Mouse (Mus musculus): ENCODE measurements at regions not wholly inside any gene's neighbourhood (a gene's known extent, or its start where the extent isn't known, plus 50 kb on each side); places are given as distances from the start of the nearest gene placed in this dataset.

- Histone ChIP-seq H3K27ac (ENCODE audit: low read length) (no peak overlapping the region), H3K9ac (ENCODE audit: low read depth, low read length) (no peak overlapping the region), H3K4me2 (ENCODE audit: low read length) (no peak overlapping the region), H3K4me1 (ENCODE audit: control insufficient read depth, insufficient read depth, low read length) (no peaks in the 10 kb centered on the region), H3K27me3 (ENCODE audit: control insufficient read depth, insufficient read depth, low read depth, low read length) (no peaks in the 10 kb centered on the region), H3K9me3 (replicated peaks; ENCODE audit: control insufficient read depth, low read length, poor library complexity, severe bottlenecking) (no peaks in the 10 kb centered on the region), H3K4me3 (ENCODE audit: low read depth, low read length) (no peak overlapping the region), H3K36me3 (ENCODE audit: control insufficient read depth, insufficient read depth, low read length) (no peaks in the 10 kb centered on the region)
- no peak for ATAC-seq
- WGBS = 41% methylated on average over 5 of the region's 5 CpGs
Measured at GRCm38 (mm10) chr15:11774717-11775116, 132.4 kb downstream of the Npr3 start.

GRCm38 (mm10) chr15:11770596-11770995 is 136.5 kb downstream of the Npr3 start:
- WGBS = 83% methylated on average over 1 of the region's 1 CpGs

GRCm38 (mm10) chr15:11757963-11758362 is 149.1 kb downstream of the Npr3 start:
- ATAC-seq = no peak
- 93% methylated on average over 1 of the region's 1 CpGs for WGBS
- H3K36me3 ChIP-seq (ENCODE audit: control insufficient read depth, insufficient read depth, low read length) = no peaks in the 10 kb centered on the region
- H3K9me3 ChIP-seq (replicated peaks; ENCODE audit: control insufficient read depth, low read length, poor library complexity, severe bottlenecking) = no peaks in the 10 kb centered on the region
- no peak overlapping the region for H3K4me2 ChIP-seq (ENCODE audit: low read length)
- no peaks in the 10 kb centered on the region for H3K4me1 ChIP-seq (ENCODE audit: control insufficient read depth, insufficient read depth, low read length)
- no peak overlapping the region for H3K4me3 ChIP-seq (ENCODE audit: low read depth, low read length)
- no peak overlapping the region for H3K9ac ChIP-seq (ENCODE audit: low read depth, low read length)
- no peaks in the 10 kb centered on the region for H3K27me3 ChIP-seq (ENCODE audit: control insufficient read depth, insufficient read depth, low read depth, low read length)
- H3K27ac ChIP-seq (ENCODE audit: low read length) = no peak overlapping the region

More at GRCm38 (mm10) chr15:11770596-11770995, 136.5 kb downstream of the Npr3 start:
- H3K27ac ChIP-seq (ENCODE audit: low read length) = no peak overlapping the region
- ATAC-seq = no peak
- no peak overlapping the region for H3K4me3 ChIP-seq (ENCODE audit: low read depth, low read length)
- H3K9me3 ChIP-seq (replicated peaks; ENCODE audit: control insufficient read depth, low read length, poor library complexity, severe bottlenecking) = no peaks in the 10 kb centered on the region
- no peak overlapping the region for H3K9ac ChIP-seq (ENCODE audit: low read depth, low read length)
- H3K4me1 ChIP-seq (ENCODE audit: control insufficient read depth, insufficient read depth, low read length) = no peaks in the 10 kb centered on the region
- H3K36me3 ChIP-seq (ENCODE audit: control insufficient read depth, insufficient read depth, low read length) = no peaks in the 10 kb centered on the region
- H3K27me3 ChIP-seq (ENCODE audit: control insufficient read depth, insufficient read depth, low read depth, low read length) = no peaks in the 10 kb centered on the region
- H3K4me2 ChIP-seq (ENCODE audit: low read length) = no peak overlapping the region

GRCm38 (mm10) chr15:11756786-11757185 is 150.3 kb downstream of the Npr3 start:
- ATAC-seq = no peak
- Histone ChIP-seq H3K27ac (ENCODE audit: low read length) (no peak overlapping the region), H3K4me3 (ENCODE audit: low read depth, low read length) (no peak overlapping the region)

GRCm38 (mm10) chr15:11753216-11753615 is 153.9 kb downstream of the Npr3 start:
- no peaks in the 10 kb centered on the region for H3K36me3 ChIP-seq (ENCODE audit: control insufficient read depth, insufficient read depth, low read length)
- no peaks in the 10 kb centered on the region for H3K4me1 ChIP-seq (ENCODE audit: control insufficient read depth, insufficient read depth, low read length)
- H3K27me3 ChIP-seq (ENCODE audit: control insufficient read depth, insufficient read depth, low read depth, low read length) = no peaks in the 10 kb centered on the region
- H3K9ac ChIP-seq (ENCODE audit: low read depth, low read length) = no peak overlapping the region
- no peak overlapping the region for H3K4me3 ChIP-seq (ENCODE audit: low read depth, low read length)
- H3K4me2 ChIP-seq (ENCODE audit: low read length) = no peak overlapping the region
- 30% methylated on average over 3 of the region's 3 CpGs for WGBS
- H3K27ac ChIP-seq (ENCODE audit: low read length) = no peak overlapping the region
- no peaks in the 10 kb centered on the region for H3K9me3 ChIP-seq (replicated peaks; ENCODE audit: control insufficient read depth, low read length, poor library complexity, severe bottlenecking)
- ATAC-seq = no peak

More at GRCm38 (mm10) chr15:11756786-11757185, 150.3 kb downstream of the Npr3 start:
- no peaks in the 10 kb centered on the region for H3K36me3 ChIP-seq (ENCODE audit: control insufficient read depth, insufficient read depth, low read length)
- no peak overlapping the region for H3K4me2 ChIP-seq (ENCODE audit: low read length)
- H3K4me1 ChIP-seq (ENCODE audit: control insufficient read depth, insufficient read depth, low read length) = no peaks in the 10 kb centered on the region
- H3K9ac ChIP-seq (ENCODE audit: low read depth, low read length) = no peak overlapping the region
- WGBS = 61% methylated on average over 7 of the region's 7 CpGs
- H3K27me3 ChIP-seq (ENCODE audit: control insufficient read depth, insufficient read depth, low read depth, low read length) = no peaks in the 10 kb centered on the region
- H3K9me3 ChIP-seq (replicated peaks; ENCODE audit: control insufficient read depth, low read length, poor library complexity, severe bottlenecking) = no peaks in the 10 kb centered on the region

- Histone ChIP-seq H3K4me3 (ENCODE audit: low read depth, low read length) (no peak overlapping the region), H3K9ac (ENCODE audit: low read depth, low read length) (no peak overlapping the region), H3K4me2 (ENCODE audit: low read length) (no peak overlapping the region), H3K9me3 (replicated peaks; ENCODE audit: control insufficient read depth, low read length, poor library complexity, severe bottlenecking) (no peaks in the 10 kb centered on the region), H3K27ac (ENCODE audit: low read length) (no peak overlapping the region), H3K36me3 (ENCODE audit: control insufficient read depth, insufficient read depth, low read length) (no peaks in the 10 kb centered on the region), H3K27me3 (ENCODE audit: control insufficient read depth, insufficient read depth, low read depth, low read length) (no peaks in the 10 kb centered on the region), H3K4me1 (ENCODE audit: control insufficient read depth, insufficient read depth, low read length) (no peaks in the 10 kb centered on the region)
- ATAC-seq = no peak
- 58% methylated on average over 5 of the region's 5 CpGs for WGBS
Measured at GRCm38 (mm10) chr15:11750893-11751292, 156.2 kb downstream of the Npr3 start.

- 93% methylated on average over 4 of the region's 4 CpGs for WGBS
- H3K4me1 ChIP-seq (ENCODE audit: control insufficient read depth, insufficient read depth, low read length) = no peaks in the 10 kb centered on the region
- no peaks in the 10 kb centered on the region for H3K9me3 ChIP-seq (replicated peaks; ENCODE audit: control insufficient read depth, low read length, poor library complexity, severe bottlenecking)
- H3K36me3 ChIP-seq (ENCODE audit: control insufficient read depth, insufficient read depth, low read length) = no peaks in the 10 kb centered on the region
- H3K27me3 ChIP-seq (ENCODE audit: control insufficient read depth, insufficient read depth, low read depth, low read length) = no peaks in the 10 kb centered on the region
- no peak overlapping the region for H3K4me2 ChIP-seq (ENCODE audit: low read length)
- no peak overlapping the region for H3K9ac ChIP-seq (ENCODE audit: low read depth, low read length)
- no peak overlapping the region for H3K27ac ChIP-seq (ENCODE audit: low read length)
- H3K4me3 ChIP-seq (ENCODE audit: low read depth, low read length) = no peak overlapping the region
- ATAC-seq = no peak
Measured at GRCm38 (mm10) chr15:11749509-11749908, 157.6 kb downstream of the Npr3 start.

- Histone ChIP-seq H3K27me3 (ENCODE audit: control insufficient read depth, insufficient read depth, low read depth, low read length) (no peaks in the 10 kb centered on the region), H3K4me3 (ENCODE audit: low read depth, low read length) (no peak overlapping the region), H3K4me1 (ENCODE audit: control insufficient read depth, insufficient read depth, low read length) (no peaks in the 10 kb centered on the region), H3K9ac (ENCODE audit: low read depth, low read length) (no peak overlapping the region), H3K4me2 (ENCODE audit: low read length) (no peak overlapping the region), H3K9me3 (replicated peaks; ENCODE audit: control insufficient read depth, low read length, poor library complexity, severe bottlenecking) (no peaks in the 10 kb centered on the region), H3K36me3 (ENCODE audit: control insufficient read depth, insufficient read depth, low read length) (no peaks in the 10 kb centered on the region), H3K27ac (ENCODE audit: low read length) (no peak overlapping the region)
- ATAC-seq = no peak
- 95% methylated on average over 2 of the region's 2 CpGs for WGBS
Measured at GRCm38 (mm10) chr15:11748306-11748705, 158.8 kb downstream of the Npr3 start.

GRCm38 (mm10) chr15:11746754-11747153 is 160.3 kb downstream of the Npr3 start:
- Histone ChIP-seq H3K9ac (ENCODE audit: low read depth, low read length) (no peak overlapping the region), H3K27me3 (ENCODE audit: control insufficient read depth, insufficient read depth, low read depth, low read length) (no peaks in the 10 kb centered on the region), H3K9me3 (replicated peaks; ENCODE audit: control insufficient read depth, low read length, poor library complexity, severe bottlenecking) (no peaks in the 10 kb centered on the region), H3K36me3 (ENCODE audit: control insufficient read depth, insufficient read depth, low read length) (no peaks in the 10 kb centered on the region), H3K27ac (ENCODE audit: low read length) (no peak overlapping the region), H3K4me3 (ENCODE audit: low read depth, low read length) (no peak overlapping the region), H3K4me1 (ENCODE audit: control insufficient read depth, insufficient read depth, low read length) (peaks cover 4% of the 10 kb centered on the region; the same call in 1 of the 2 replicates), H3K4me2 (ENCODE audit: low read length) (no peak overlapping the region)
- 98% methylated on average over 1 of the region's 1 CpGs for WGBS
- no peak for ATAC-seq

All from midbrain, embryonic 16.5 days (tissue).